Mouse (Mus musculus) kidney, embryonic 14.5 days (tissue): ENCODE measurements at regions not wholly inside any gene's neighbourhood (a gene's known extent, or its start where the extent isn't known, plus 50 kb on each side); places are given as distances from the start of the nearest gene placed in this dataset.

Experiments
- ATAC-seq: fragments of 200-750 bp; cut with Nextera tagmentation; 2 replicates; pipeline ENCODE4 v1.8.0; 2017; ENCODE audit warnings: moderate number of reproducible peaks, mild to moderate bottlenecking, moderate TSS enrichment, moderate library complexity; ENCODE audit not compliant: low FRiP score, low TSS enrichment
- H3K27ac ChIP-seq: fragments of 300-500 bp; sonication (generic); 2 replicates; pipeline ENCODE4 v1.5.1; 2014; ENCODE audit warnings: low read depth, mild to moderate bottlenecking, low read length, moderate library complexity, mixed read lengths
- H3K27me3 ChIP-seq: fragments of 300-500 bp; sonication (generic); 2 replicates; pipeline ENCODE4 v1.6.1; 2014; ENCODE audit warnings: mild to moderate bottlenecking, low read length; ENCODE audit not compliant: control insufficient read depth, insufficient read depth
- H3K36me3 ChIP-seq: fragments of 300-500 bp; sonication (generic); 2 replicates; pipeline ENCODE4 v1.6.1; 2014; ENCODE audit warnings: low read length, mixed read lengths; ENCODE audit not compliant: control insufficient read depth, insufficient read depth
- H3K4me1 ChIP-seq: fragments of 300-500 bp; sonication (generic); 2 replicates; pipeline ENCODE4 v1.6.1; 2014; ENCODE audit warnings: low read length, mixed read lengths; ENCODE audit not compliant: control insufficient read depth, insufficient read depth
- H3K4me2 ChIP-seq: fragments of 300-500 bp; sonication (generic); replicated peaks from 2 replicates; pipeline ENCODE4 v1.6.1; 2014; ENCODE audit warnings: low read depth, mild to moderate bottlenecking, low read length
- H3K4me3 ChIP-seq: fragments of 300-500 bp; sonication (generic); 2 replicates; pipeline ENCODE4 v1.5.1; 2014; ENCODE audit warnings: mild to moderate bottlenecking, low read length
- H3K9ac ChIP-seq: fragments of 300-500 bp; sonication (generic); 2 replicates; pipeline ENCODE4 v1.6.1; 2014; ENCODE audit warnings: low read depth, mild to moderate bottlenecking, low read length, moderate library complexity
- H3K9me3 ChIP-seq: fragments of 300-500 bp; sonication (generic); 2 replicates; pipeline ENCODE4 v1.6.1; 2016; ENCODE audit warnings: low read length; ENCODE audit not compliant: control insufficient read depth
- WGBS: fragments of 180-500 bp; shearing (Covaris S2); extraction: QIAGEN DNeasy Blood & Tissue Kit; methylation state at CpG from one replicate; pipeline ENCODE4 v1.1.7; 2014; 5-methylcytosine and 5-hydroxymethylcytosine counted together

DNA sequence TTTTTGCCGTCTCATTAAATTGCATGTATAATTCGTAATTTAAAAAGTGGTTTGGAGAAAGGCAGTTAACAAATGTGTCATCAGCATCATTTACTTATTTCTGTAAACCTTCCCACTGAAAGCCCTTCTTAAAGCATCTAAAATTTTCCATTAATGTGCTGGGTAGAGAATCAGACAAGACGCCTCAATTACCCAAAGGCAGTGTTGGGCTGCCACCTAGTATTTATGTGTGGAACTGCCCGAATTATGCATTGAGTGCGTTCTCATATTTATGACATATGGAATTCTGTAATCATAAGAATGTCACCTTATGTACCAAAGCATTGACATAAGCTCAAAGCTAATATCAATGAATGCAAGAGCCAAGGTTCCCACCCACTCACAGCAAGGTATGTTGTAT lies 300.7 kb downstream of the Pax3 start:
- ATAC-seq, result no peak
- Histone ChIP-seq H3K36me3 (no peaks in the 10 kb centered on the region), H3K4me1 (no peaks in the 10 kb centered on the region), H3K4me2 (no peak overlapping the region), H3K27me3 (no peaks in the 10 kb centered on the region), H3K4me3 (no peak overlapping the region), H3K9me3 (no peaks in the 10 kb centered on the region), H3K27ac (no peak overlapping the region), H3K9ac (no peak overlapping the region)
- 60% methylated on average over 5 of the region's 5 CpGs for WGBS

DNA sequence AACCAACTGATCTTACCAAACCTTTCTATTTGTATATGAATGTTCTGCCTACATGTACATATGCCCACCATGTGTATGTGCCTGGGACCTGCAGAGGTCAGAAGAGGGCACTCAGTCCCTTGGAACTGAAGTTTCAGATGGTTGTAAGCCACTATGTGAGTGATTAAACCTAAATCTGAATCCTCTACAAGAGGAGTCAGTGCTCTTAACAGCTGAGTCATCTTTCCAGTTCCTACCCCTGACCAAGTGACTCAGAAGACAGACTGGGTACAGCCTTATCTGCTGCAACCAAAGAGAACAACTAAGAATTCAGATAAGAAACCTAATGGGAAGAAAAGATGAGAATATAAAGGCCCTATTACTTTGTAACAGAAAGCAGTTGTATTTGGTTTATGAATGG lies 317.9 kb downstream of the Pax3 start:
- ATAC-seq, result no peak
- H3K36me3 ChIP-seq, result no peaks in the 10 kb centered on the region
- no peaks in the 10 kb centered on the region for H3K4me1 ChIP-seq
- no peak overlapping the region for H3K27ac ChIP-seq
- no peak overlapping the region for H3K4me2 ChIP-seq
- H3K9ac ChIP-seq, result no peak overlapping the region
- no peak overlapping the region for H3K4me3 ChIP-seq
- H3K27me3 ChIP-seq, result no peaks in the 10 kb centered on the region
- H3K9me3 ChIP-seq, result no peaks in the 10 kb centered on the region

DNA sequence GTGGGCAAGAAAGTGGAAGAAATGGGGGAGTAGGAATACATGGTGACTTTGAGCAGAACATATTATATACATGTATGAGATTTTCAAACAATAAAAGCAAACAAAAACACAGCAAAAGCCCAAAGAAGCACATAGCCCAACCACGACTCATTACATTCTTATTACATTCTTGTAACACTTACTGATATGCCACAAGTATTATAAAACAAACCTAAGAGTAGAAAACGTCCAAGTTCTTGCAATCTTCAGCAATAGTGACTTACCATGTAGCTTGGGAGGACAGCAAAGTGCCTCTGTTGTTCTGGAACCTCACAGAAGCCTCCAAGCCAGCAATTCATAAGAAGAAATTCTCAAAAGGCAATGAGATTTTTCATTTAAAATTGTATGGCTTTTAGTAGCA lies 326.8 kb downstream of the Pax3 start:
- Histone ChIP-seq H3K27ac (no peak overlapping the region), H3K4me1 (no peaks in the 10 kb centered on the region), H3K4me3 (no peak overlapping the region), H3K36me3 (no peaks in the 10 kb centered on the region), H3K4me2 (no peak overlapping the region), H3K9me3 (no peaks in the 10 kb centered on the region), H3K27me3 (no peaks in the 10 kb centered on the region), H3K9ac (no peak overlapping the region)
- ATAC-seq, result no peak
- WGBS, result 66% methylated on average over 2 of the region's 2 CpGs

DNA sequence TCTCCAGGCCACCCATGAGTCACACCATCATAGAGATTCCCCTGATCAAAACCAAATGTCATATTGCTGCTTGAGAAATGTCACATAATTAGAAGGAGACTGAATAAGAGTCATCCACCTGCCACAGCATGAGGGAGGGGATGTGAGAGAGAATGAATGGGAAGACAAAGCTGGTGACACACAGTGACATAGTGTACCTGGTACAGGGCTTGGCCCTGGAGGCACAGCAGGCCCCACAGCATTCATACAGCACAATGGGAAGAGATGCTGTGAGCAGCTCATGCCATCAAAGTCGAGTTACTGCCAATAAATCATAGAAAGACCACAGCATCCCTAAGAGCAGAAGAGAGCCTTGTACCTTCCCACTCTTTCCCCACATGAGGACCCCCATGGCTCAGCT lies 327.8 kb downstream of the Pax3 start:
- H3K4me3 ChIP-seq, result no peak overlapping the region
- no peaks in the 10 kb centered on the region for H3K27me3 ChIP-seq
- H3K4me1 ChIP-seq, result no peaks in the 10 kb centered on the region
- no peak overlapping the region for H3K9ac ChIP-seq
- ATAC-seq, result no peak
- WGBS, result 54% methylated on average over 1 of the region's 1 CpGs
- H3K9me3 ChIP-seq, result no peaks in the 10 kb centered on the region
- H3K36me3 ChIP-seq, result no peaks in the 10 kb centered on the region
- H3K27ac ChIP-seq, result no peak overlapping the region
- H3K4me2 ChIP-seq, result no peak overlapping the region

DNA sequence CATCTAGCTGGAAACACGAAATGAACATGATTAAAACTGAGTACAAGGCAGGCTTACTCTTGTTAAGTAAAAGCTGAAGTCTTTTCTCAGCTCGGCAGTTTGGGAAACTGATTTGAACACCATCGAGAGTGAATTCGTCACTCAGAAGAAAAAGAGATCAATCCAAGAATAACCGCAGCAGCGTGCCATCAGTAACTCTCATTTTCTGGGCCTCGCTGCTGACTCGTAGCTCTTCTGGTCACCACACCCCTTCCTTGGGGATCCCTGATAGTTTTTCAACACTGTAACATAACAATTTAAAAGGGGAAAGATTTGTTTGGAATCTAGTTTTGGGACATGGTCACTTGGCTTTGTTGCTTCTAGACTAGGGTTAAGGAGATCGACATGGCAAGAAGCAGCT lies 337.0 kb downstream of the Pax3 start:
- WGBS, result 87% methylated on average over 9 of the region's 9 CpGs
- no peaks in the 10 kb centered on the region for H3K27me3 ChIP-seq
- no peaks in the 10 kb centered on the region for H3K36me3 ChIP-seq
- no peak overlapping the region for H3K4me2 ChIP-seq
- H3K4me3 ChIP-seq, result no peak overlapping the region
- H3K9ac ChIP-seq, result no peak overlapping the region
- no peaks in the 10 kb centered on the region for H3K4me1 ChIP-seq
- no peak for ATAC-seq
- no peak overlapping the region for H3K27ac ChIP-seq
- no peaks in the 10 kb centered on the region for H3K9me3 ChIP-seq

DNA sequence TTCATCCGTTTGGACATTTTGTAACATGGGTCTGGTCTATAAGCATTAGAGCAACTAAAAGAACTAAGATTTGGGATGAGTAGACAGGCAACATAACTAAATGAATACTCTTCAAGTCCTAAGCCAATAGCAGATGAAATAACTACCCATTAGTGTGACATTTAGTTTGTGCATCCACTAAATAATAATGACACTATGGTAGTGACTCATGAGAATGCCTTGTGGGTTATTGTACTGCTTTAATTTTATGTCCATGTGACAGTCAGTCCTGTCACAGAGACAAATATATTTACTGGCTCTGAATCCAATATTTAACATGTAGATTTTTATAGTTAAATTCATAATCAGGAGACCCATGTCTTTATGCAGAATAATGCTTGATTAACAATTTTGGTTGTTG lies 339.5 kb upstream of the Epha4 start:
- 81% methylated on average over 1 of the region's 1 CpGs for WGBS
- no peak for ATAC-seq
- no peak overlapping the region for H3K4me2 ChIP-seq
- H3K4me1 ChIP-seq, result no peaks in the 10 kb centered on the region
- no peaks in the 10 kb centered on the region for H3K36me3 ChIP-seq
- no peak overlapping the region for H3K9ac ChIP-seq
- H3K9me3 ChIP-seq, result no peaks in the 10 kb centered on the region
- H3K4me3 ChIP-seq, result no peak overlapping the region
- no peaks in the 10 kb centered on the region for H3K27me3 ChIP-seq
- H3K27ac ChIP-seq, result no peak overlapping the region

DNA sequence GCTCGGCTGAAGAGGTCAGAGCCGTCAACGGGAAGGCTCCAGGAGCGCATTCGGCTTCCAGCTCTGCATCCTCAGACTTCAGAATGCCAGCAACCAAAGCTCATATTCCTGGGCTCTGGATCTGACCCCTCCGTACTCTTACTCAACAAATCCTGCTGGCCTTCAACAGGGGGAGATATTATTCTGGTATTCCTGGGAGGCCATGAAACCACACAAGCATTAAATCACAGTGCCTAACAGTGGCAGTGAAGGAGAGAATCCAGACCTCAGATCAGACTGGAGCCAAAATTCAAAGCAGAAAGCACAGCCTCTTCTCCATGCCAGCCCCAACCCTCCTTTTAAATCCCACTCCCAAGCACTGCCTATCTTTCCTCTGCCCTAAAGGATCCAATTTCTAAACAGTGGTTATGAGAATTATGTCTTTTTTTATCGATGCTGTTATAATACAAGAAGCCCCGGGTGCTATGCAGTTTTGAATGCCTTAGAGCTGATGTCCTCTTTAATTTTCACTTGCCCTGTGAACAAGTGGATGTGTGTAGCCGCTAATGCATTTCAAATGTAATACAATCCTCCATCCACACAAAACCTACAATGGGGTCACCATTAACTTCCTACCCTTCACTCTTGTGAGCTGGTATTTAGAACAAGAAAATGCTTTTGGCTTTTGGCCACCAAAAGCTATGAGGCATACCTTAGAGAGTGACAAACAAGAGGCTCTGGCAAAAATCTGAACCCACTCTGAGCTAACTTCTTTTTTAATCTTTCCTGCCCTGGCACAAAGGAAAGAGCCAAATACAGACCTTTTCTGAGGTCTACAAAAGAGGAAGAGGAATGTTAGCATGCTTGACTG lies 333.1 kb upstream of the Epha4 start:
- Histone ChIP-seq H3K4me3 (no peak overlapping the region), H3K9me3 (no peaks in the 10 kb centered on the region), H3K9ac (no peak overlapping the region), H3K4me1 (0 out of 2 replicates have a peak, but pooled peaks cover 5% of the 10 kb centered on the region), H3K36me3 (no peaks in the 10 kb centered on the region), H3K27me3 (no peaks in the 10 kb centered on the region), H3K4me2 (no peak overlapping the region), H3K27ac (no peak overlapping the region)
- 57% methylated on average over 9 of the region's 9 CpGs for WGBS
- ATAC-seq, result no peak

DNA sequence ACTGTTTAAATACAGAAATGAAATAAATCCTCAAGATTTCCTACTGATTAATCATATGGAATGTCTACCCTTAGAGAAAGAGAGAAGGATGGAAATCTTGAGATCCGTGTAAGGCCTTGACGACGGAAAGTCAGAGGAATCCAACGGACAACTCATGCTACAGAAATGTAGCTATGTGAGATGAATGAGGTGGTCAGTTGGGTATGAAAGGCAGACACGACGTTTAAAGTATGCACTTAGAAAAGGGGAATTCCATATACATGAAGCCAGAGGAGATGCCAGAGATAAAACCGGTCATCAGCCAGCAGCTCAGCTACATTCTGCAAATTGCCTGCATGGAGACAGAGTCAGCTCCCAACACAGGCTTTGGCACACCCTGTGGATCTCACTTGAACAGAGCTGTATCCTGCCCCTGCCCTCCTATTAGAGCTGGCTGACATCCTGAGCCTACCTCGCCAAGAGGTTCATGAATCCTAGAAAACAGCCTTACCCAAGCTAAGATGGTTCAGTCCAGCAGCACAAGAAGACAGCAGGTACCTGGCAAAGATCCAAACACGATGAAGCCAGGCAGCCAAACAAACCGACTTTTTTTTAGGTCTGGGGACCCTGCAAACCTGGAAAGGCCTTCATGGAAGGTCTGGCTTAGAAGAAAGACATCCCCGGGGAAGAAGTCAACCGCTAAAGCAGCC lies 331.3 kb upstream of the Epha4 start:
- no peaks in the 10 kb centered on the region for H3K36me3 ChIP-seq
- no peak overlapping the region for H3K4me3 ChIP-seq
- H3K9me3 ChIP-seq, result no peaks in the 10 kb centered on the region
- H3K27me3 ChIP-seq, result no peaks in the 10 kb centered on the region
- H3K4me2 ChIP-seq, result no peak overlapping the region
- ATAC-seq, result no peak
- no peak overlapping the region for H3K27ac ChIP-seq
- H3K4me1 ChIP-seq, result 0 out of 2 replicates have a peak, but pooled peaks cover 5% of the 10 kb centered on the region
- 77% methylated on average over 12 of the region's 12 CpGs for WGBS
- H3K9ac ChIP-seq, result no peak overlapping the region

DNA sequence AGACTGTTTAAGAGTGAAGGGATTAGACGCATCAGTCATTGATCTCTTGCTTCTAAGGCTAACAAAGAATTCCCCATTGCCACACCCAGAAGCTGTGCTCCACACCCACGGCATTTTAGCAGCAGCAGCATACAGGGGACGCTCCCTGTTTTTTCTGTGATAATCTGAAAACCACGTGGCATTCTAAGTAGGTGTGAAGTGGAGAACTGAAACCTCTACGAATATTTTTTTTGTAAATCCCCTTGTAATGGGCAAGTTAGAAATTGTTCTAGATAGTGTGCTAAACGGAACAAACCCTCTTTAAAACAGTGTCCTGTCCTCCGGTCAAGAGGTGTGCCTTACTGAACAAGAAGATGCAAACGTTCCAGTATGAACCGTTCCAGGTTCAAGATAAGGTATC lies 325.8 kb upstream of the Epha4 start:
- no peaks in the 10 kb centered on the region for H3K36me3 ChIP-seq
- no peak overlapping the region for H3K9ac ChIP-seq
- H3K9me3 ChIP-seq, result no peaks in the 10 kb centered on the region
- H3K4me1 ChIP-seq, result no peaks in the 10 kb centered on the region
- H3K4me2 ChIP-seq, result no peak overlapping the region
- no peak overlapping the region for H3K4me3 ChIP-seq
- ATAC-seq, result no peak
- H3K27me3 ChIP-seq, result no peaks in the 10 kb centered on the region
- 52% methylated on average over 9 of the region's 9 CpGs for WGBS
- no peak overlapping the region for H3K27ac ChIP-seq
